Mouse (Mus musculus): Measurements from ENCODE around the gene Exosc1. TPM values are rescaled to one million over a fixed set of nuclear protein-coding genes. Genes with fewer than 3 reads are reported as not detected.

The Exosc1 gene
- polyA plus RNA-seq, 1 experiment = 27.5 TPM

DNA sequence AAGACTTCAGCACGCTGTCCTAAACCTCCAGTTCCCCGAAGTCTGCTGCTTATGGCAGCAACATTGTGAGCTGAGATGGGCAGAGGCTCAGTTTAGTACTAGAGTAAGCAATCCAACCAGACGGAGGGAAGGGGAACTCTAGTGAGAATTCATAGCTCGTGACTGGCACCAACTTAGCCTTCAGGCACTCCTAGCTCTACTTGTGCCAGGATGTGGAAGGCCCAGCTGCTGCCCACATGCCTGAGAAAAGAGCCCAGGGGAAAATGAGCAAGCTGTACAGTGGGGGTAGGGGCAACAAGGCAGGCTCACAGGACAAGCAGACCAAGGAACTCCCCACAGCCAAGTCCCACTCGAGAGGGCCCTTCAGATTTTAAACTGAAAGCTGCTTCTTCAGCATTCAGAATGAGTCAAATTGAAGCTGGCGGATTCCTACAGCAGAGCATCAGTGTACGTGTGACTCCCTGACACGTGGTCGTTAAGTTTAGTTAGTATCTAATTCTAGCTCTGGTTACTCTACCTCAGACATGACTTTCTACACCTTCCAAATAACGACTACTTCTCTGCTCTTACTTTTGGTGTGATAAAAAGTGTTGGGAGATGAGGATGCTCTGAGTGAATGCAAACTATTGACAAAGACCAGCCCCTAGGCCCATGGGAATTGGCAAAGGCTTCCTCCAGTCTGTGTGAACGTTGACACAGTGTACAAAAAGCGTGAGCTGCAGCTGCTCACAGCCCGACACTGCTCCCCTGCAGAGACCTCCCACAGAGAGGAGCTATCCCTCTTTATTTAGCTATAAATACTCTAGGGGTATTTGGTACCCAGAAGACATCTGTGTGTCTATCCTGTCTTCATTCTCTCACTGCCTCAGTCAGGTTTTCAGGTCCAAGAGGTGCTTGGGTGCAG lies 40.9 kb upstream of the Exosc1 start:
- Histone ChIP-seq H3K4me3 (ENCODE audit: control insufficient read depth, low read depth, low read length) (no peak overlapping the region), H3K4me1 (ENCODE audit: control insufficient read depth, insufficient read depth, low read length) (peaks cover 4% of the 10 kb centered on the region; the same call in 1 of the 2 replicates), H3K27me3 (ENCODE audit: control insufficient read depth, insufficient read depth, low read length) (no peaks in the 10 kb centered on the region), H3K36me3 (ENCODE audit: control insufficient read depth, insufficient read depth, low read length) (no peaks in the 10 kb centered on the region), H3K27ac (ENCODE audit: control insufficient read depth, insufficient read depth, low read depth, low read length) (no peak overlapping the region)
- TF ChIP-seq CTCF (IDR thresholded peaks at IDR 0.05; ENCODE audit: control insufficient read depth, insufficient read depth, insufficient replicate concordance, low read depth, low read length) (no peak), POLR2A (IDR thresholded peaks at IDR 0.05; ENCODE audit: control insufficient read depth, low read depth, low read length) (no peak)

DNA sequence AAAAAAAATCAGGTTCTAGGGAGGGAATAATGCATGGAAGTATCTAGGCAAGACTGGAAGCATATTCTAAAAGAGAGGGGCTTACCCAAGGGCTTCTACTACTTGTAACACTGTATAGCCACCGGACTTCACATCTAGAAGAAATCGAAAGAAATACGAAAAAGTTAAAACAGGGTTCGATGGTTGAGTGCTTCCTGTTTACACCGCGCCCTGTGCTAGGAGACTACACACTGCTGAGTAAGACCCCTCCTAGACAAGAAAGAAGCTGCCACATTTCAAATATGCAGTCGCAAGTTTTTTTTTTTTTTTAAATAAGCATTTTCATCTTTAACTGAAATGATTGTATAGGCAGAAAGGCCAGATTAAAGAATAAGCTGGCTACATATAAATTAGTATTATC lies 36.4 kb upstream of the Exosc1 start:
- H3K27me3 ChIP-seq (ENCODE audit: control insufficient read depth, insufficient read depth, low read length) = no peaks in the 10 kb centered on the region
- H3K36me3 ChIP-seq (ENCODE audit: control insufficient read depth, insufficient read depth, low read length) = no peaks in the 10 kb centered on the region
- no peak overlapping the region for H3K27ac ChIP-seq (ENCODE audit: control insufficient read depth, insufficient read depth, low read depth, low read length)
- H3K4me3 ChIP-seq (ENCODE audit: control insufficient read depth, low read depth, low read length) = no peak overlapping the region
- TF ChIP-seq POLR2A (IDR thresholded peaks at IDR 0.05; ENCODE audit: control insufficient read depth, low read depth, low read length) (no peak), CTCF (IDR thresholded peaks at IDR 0.05; ENCODE audit: control insufficient read depth, insufficient read depth, insufficient replicate concordance, low read depth, low read length) (no peak)
- H3K4me1 ChIP-seq (ENCODE audit: control insufficient read depth, insufficient read depth, low read length) = peaks cover 2% of the 10 kb centered on the region; the same call in 1 of the 2 replicates

DNA sequence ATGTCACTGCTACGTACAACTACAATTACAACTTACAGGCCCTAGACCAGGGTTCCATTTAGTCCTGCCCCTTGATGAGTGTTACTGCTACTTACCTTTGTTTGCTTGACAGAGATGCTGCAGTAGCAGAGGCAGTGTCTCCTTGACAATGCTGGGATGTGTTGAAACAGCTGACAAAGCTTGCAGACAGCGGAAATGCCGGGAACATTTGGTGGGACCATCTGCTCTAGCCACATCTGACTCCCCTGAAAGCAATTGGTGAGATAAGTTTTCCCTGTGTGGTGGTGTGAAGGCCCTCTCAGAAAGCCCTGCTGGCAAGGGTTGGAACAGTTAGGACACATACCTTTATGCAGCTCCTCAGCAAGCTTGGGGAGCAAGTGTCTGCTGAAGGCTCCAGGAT lies 20.4 kb upstream of the Exosc1 start:
- Histone ChIP-seq H3K4me1 (ENCODE audit: control insufficient read depth, insufficient read depth, low read length) (no peaks in the 10 kb centered on the region), H3K27me3 (ENCODE audit: control insufficient read depth, insufficient read depth, low read length) (no peaks in the 10 kb centered on the region), H3K27ac (ENCODE audit: control insufficient read depth, insufficient read depth, low read depth, low read length) (no peak overlapping the region), H3K4me3 (ENCODE audit: control insufficient read depth, low read depth, low read length) (no peak overlapping the region), H3K36me3 (ENCODE audit: control insufficient read depth, insufficient read depth, low read length) (peaks cover 5% of the 10 kb centered on the region)
- TF ChIP-seq CTCF (IDR thresholded peaks at IDR 0.05; ENCODE audit: control insufficient read depth, insufficient read depth, insufficient replicate concordance, low read depth, low read length) (no peak), POLR2A (IDR thresholded peaks at IDR 0.05; ENCODE audit: control insufficient read depth, low read depth, low read length) (no peak)

DNA sequence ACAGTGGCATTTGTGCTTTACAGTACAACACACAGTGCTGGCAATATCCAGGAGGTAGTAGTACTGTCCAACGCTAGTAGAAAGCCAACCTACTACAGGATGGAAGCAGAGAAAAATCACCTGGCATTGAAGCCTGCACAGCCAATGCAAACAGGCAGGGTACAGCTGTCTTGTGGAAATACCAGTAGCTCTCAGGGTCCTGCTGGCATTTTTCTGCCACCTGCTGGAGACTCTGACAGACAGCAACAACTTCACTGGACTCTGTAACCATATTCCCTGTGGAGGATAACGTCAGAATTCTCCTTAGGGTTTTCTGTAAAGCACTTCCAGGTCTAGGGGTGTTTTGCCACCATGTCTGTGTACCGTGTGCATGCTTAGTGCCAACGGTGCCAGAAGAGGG lies 19.1 kb upstream of the Exosc1 start:
- H3K36me3 ChIP-seq (ENCODE audit: control insufficient read depth, insufficient read depth, low read length) = peaks cover 5% of the 10 kb centered on the region
- H3K27ac ChIP-seq (ENCODE audit: control insufficient read depth, insufficient read depth, low read depth, low read length) = no peak overlapping the region
- TF ChIP-seq CTCF (IDR thresholded peaks at IDR 0.05; ENCODE audit: control insufficient read depth, insufficient read depth, insufficient replicate concordance, low read depth, low read length) (no peak), POLR2A (IDR thresholded peaks at IDR 0.05; ENCODE audit: control insufficient read depth, low read depth, low read length) (no peak)

DNA sequence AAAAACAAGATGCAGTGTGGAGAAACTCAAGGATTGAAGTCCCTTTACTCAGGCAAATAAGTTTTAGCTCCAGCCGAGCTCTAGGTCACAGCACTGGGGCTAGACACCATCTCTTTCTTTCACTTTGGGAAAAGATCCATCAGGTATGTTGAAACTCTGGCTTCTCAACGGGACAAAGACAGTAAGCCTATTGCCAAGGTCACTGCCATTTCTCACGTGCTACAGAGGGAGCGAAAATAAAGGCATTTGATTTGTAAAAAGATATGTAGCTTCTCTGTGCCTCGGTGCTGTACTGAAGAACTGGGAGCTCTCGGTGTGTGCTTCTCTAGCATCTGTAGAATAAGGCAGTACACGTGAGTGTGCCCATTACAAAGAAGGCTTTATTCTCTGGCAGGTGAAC lies 10.6 kb upstream of the Exosc1 start:
- no peak overlapping the region for H3K27ac ChIP-seq (ENCODE audit: control insufficient read depth, insufficient read depth, low read depth, low read length)
- peaks cover 3% of the 10 kb centered on the region for H3K36me3 ChIP-seq (ENCODE audit: control insufficient read depth, insufficient read depth, low read length)
- H3K4me1 ChIP-seq (ENCODE audit: control insufficient read depth, insufficient read depth, low read length) = no peaks in the 10 kb centered on the region
- no peaks in the 10 kb centered on the region for H3K27me3 ChIP-seq (ENCODE audit: control insufficient read depth, insufficient read depth, low read length)
- H3K4me3 ChIP-seq (ENCODE audit: control insufficient read depth, low read depth, low read length) = no peak overlapping the region
- no peak for TF ChIP-seq POLR2A (IDR thresholded peaks at IDR 0.05; ENCODE audit: control insufficient read depth, low read depth, low read length)
- TF ChIP-seq CTCF (IDR thresholded peaks at IDR 0.05; ENCODE audit: control insufficient read depth, insufficient read depth, insufficient replicate concordance, low read depth, low read length) = no peak

More for the DNA sequence above, 19.1 kb upstream of the Exosc1 start:
- Histone ChIP-seq H3K4me1 (ENCODE audit: control insufficient read depth, insufficient read depth, low read length) (no peaks in the 10 kb centered on the region), H3K27me3 (ENCODE audit: control insufficient read depth, insufficient read depth, low read length) (no peaks in the 10 kb centered on the region), H3K4me3 (ENCODE audit: control insufficient read depth, low read depth, low read length) (no peak overlapping the region)

DNA sequence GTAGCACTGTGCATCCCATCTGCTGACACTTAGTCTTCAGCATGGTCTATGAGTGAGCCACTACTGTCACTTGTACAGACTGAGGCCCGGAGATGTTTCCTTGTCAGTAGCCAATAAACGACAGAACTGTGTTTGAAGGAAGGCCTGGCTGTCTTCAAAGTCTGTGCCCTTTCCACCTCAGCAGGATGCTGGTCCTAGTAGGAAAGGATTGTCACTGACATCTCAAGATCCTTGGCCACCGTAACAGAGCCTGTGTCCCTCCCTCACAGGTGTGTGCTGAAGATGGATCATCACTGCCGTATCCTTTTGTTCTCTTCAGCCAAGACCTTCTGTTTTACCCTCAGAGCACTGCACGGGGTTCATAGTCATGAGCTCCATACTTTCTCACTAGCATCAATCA lies 5.3 kb upstream of the Exosc1 start:
- H3K27me3 ChIP-seq (ENCODE audit: control insufficient read depth, insufficient read depth, low read length) = no peaks in the 10 kb centered on the region
- TF ChIP-seq POLR2A (IDR thresholded peaks at IDR 0.05; ENCODE audit: control insufficient read depth, low read depth, low read length) (no peak), CTCF (IDR thresholded peaks at IDR 0.05; ENCODE audit: control insufficient read depth, insufficient read depth, insufficient replicate concordance, low read depth, low read length) (no peak)
- no peaks in the 10 kb centered on the region; the same call in 1 of the 2 replicates for H3K4me1 ChIP-seq (ENCODE audit: control insufficient read depth, insufficient read depth, low read length)
- H3K36me3 ChIP-seq (ENCODE audit: control insufficient read depth, insufficient read depth, low read length) = peaks cover 5% of the 10 kb centered on the region
- no peak overlapping the region for H3K27ac ChIP-seq (ENCODE audit: control insufficient read depth, insufficient read depth, low read depth, low read length)
- no peak overlapping the region for H3K4me3 ChIP-seq (ENCODE audit: control insufficient read depth, low read depth, low read length)

DNA sequence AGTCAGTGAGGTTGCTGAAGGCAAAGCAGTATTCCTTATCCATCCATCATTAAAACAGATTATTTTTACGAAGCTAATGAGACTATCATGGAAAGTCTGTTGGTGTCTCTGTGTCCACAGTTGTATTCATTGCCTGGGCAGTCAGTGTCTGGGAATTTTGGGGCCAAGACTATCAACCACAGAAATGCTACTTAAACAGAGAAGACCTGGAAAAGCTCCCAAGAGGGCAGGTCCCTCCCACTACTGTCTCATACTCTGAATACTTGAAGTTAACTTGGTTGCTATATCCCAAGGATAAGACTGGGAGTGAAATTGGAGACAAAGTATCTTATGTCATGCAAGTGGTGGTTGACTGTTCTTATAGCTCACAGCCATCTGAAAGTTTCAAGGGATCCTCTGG lies 2.7 kb upstream of the Exosc1 start:
- peaks cover 3% of the 10 kb centered on the region; the same call in 1 of the 2 replicates for H3K36me3 ChIP-seq (ENCODE audit: control insufficient read depth, insufficient read depth, low read length)
- no peaks in the 10 kb centered on the region for H3K27me3 ChIP-seq (ENCODE audit: control insufficient read depth, insufficient read depth, low read length)
- TF ChIP-seq CTCF (IDR thresholded peaks at IDR 0.05; ENCODE audit: control insufficient read depth, insufficient read depth, insufficient replicate concordance, low read depth, low read length) = no peak
- no peak for TF ChIP-seq POLR2A (IDR thresholded peaks at IDR 0.05; ENCODE audit: control insufficient read depth, low read depth, low read length)
- no peak overlapping the region for H3K27ac ChIP-seq (ENCODE audit: control insufficient read depth, insufficient read depth, low read depth, low read length)
- H3K4me3 ChIP-seq (ENCODE audit: control insufficient read depth, low read depth, low read length) = no peak overlapping the region
- H3K4me1 ChIP-seq (ENCODE audit: control insufficient read depth, insufficient read depth, low read length) = no peaks in the 10 kb centered on the region; the same call in 1 of the 2 replicates
